Mouse (Mus musculus) hindbrain, postnatal 0 days (tissue): ENCODE results near the gene Pde7b. TPM values are rescaled to one million over a fixed set of nuclear protein-coding genes. Genes with fewer than 3 reads are reported as not detected.

Source experiments
- ATAC-seq: fragments of 200-750 bp; cut with Nextera tagmentation; 2 replicates; pipeline ENCODE4 v1.8.0; 2017; ENCODE audit warnings: mild to moderate bottlenecking, moderate TSS enrichment, moderate library complexity
- DNase-seq: peaks from one replicate; pipeline ENCODE4 v3.0.0-alpha.2; 2015; ENCODE audit warnings: low spot score
- H3K27ac ChIP-seq: fragments of 300-500 bp; sonication (generic); 2 replicates; pipeline ENCODE4 v1.5.1; 2014; ENCODE audit warnings: mild to moderate bottlenecking
- H3K27me3 ChIP-seq: fragments of 300-500 bp; sonication (generic); 2 replicates; pipeline ENCODE4 v1.6.1; 2014; ENCODE audit warnings: low read length, mixed read lengths; ENCODE audit not compliant: insufficient read depth
- H3K36me3 ChIP-seq: fragments of 300-500 bp; sonication (generic); 2 replicates; pipeline ENCODE4 v1.6.1; 2014; ENCODE audit warnings: low read length, mixed read lengths; ENCODE audit not compliant: insufficient read depth
- H3K4me1 ChIP-seq: fragments of 300-500 bp; sonication (generic); 2 replicates; pipeline ENCODE4 v1.6.1; 2014; ENCODE audit warnings: antibody characterized with exemption, low read length, mixed read lengths; ENCODE audit not compliant: insufficient read depth
- H3K4me2 ChIP-seq: fragments of 300-500 bp; sonication (generic); 2 replicates; pipeline ENCODE4 v1.6.1; 2014; ENCODE audit warnings: low read depth, mild to moderate bottlenecking, low read length, moderate library complexity, mixed read lengths
- H3K4me3 ChIP-seq: fragments of 300-500 bp; sonication (generic); 2 replicates; pipeline ENCODE4 v1.5.1; 2014; ENCODE audit warnings: low read length
- H3K9ac ChIP-seq: fragments of 300-500 bp; sonication (generic); replicated peaks from 2 replicates; pipeline ENCODE4 v1.6.1; 2014; ENCODE audit warnings: mild to moderate bottlenecking, low read length, moderate library complexity, mixed read lengths
- H3K9me3 ChIP-seq: fragments of 300-500 bp; sonication (generic); 2 replicates; pipeline ENCODE4 v1.6.1; 2016; ENCODE audit warnings: low read length, mixed read lengths
- CTCF ChIP-seq: IDR thresholded peaks from 2 replicates; pipeline ENCODE4 v1.5.1; 2016; ENCODE audit warnings: antibody characterized with exemption, control low read depth, low read depth
- WGBS: fragments of 180-500 bp; shearing (Covaris S2); extraction: QIAGEN DNeasy Blood & Tissue Kit; methylation state at CpG from one replicate; pipeline ENCODE4 v1.1.7; 2014; 5-methylcytosine and 5-hydroxymethylcytosine counted together
- polyA plus RNA-seq: library from polyadenylated mRNA; unstranded; fragments of >200 nt; fragmentation: Nextera tagmentation; extraction: Ambion mirVana; gene quantifications from 2 replicates; pipeline ENCODE4 v1.2.1, GENCODE M21; 2015
- total RNA-seq: library from RNA; depleted of rRNA; stranded (reverse); fragments of >200 nt; gene quantifications from 2 replicates; pipeline ENCODE4 v1.2.3, GENCODE M21; 2014

The Pde7b gene
- total and polyA plus RNA-seq, 2 experiments from 2014 or later: 2.3 to 7.9 TPM

DNA sequence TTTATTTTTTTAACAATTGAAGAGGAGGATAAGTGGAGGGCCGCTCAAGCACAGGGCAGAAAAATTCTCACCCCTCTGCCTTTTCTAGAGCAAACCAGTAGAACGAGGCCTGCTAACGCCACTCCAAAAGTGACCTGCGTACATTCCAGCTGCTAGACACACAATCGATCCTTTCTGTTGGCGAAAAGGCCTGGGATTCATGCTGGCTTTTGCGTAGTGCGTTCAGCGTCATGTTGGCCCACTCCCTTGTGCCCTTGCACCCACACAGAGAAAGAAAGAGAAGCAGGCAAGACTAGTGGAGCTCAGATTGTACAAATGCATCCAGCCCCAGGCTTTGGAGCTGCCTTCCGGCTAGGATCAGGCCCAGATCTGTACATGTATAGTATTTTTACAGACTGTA is 55.4 kb downstream of the Pde7b start:
- peak overlapping the region; percentile 32; the same call in 1 of the 2 replicates for H3K27ac ChIP-seq
- H3K4me1 ChIP-seq: no peaks in the 10 kb centered on the region
- TF ChIP-seq CTCF: no peak
- H3K9me3 ChIP-seq: no peaks in the 10 kb centered on the region
- H3K9ac ChIP-seq: no peak overlapping the region
- WGBS: 42% methylated on average over 10 of the region's 10 CpGs
- H3K4me2 ChIP-seq: no peak overlapping the region
- ATAC-seq: peak; percentile 83
- peak; percentile 44 for DNase-seq
- no peak overlapping the region for H3K4me3 ChIP-seq
- no peaks in the 10 kb centered on the region for H3K27me3 ChIP-seq
- H3K36me3 ChIP-seq: no peaks in the 10 kb centered on the region

DNA sequence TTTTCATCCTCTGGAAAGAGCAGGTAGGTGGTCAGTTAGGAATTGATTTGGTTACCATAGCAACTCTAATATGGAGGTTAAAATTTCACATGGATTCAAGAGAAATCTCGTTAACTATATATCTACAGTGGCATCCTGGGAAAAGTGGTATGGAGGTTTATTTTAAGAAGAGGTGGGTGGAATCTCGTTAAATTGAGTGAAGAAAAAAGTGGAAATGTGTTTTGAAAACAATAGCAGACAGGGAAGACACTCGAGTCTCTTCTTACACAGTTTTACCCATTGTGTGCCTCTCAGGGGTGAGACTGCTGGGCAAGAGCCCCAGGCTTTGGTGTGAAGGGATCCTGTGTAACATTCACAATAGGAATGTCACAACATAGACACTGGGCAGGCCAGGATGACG is 56.3 kb downstream of the Pde7b start:
- WGBS: 19% methylated on average over 4 of the region's 4 CpGs
- Histone ChIP-seq H3K27me3 (no peaks in the 10 kb centered on the region), H3K9ac (no peak overlapping the region), H3K4me3 (no peak overlapping the region), H3K27ac (no peak overlapping the region; the same call in 1 of the 2 replicates), H3K4me1 (no peaks in the 10 kb centered on the region), H3K9me3 (no peaks in the 10 kb centered on the region), H3K4me2 (no peak overlapping the region), H3K36me3 (no peaks in the 10 kb centered on the region)
- DNase-seq: no peak
- ATAC-seq: no peak
- TF ChIP-seq CTCF: no peak

DNA sequence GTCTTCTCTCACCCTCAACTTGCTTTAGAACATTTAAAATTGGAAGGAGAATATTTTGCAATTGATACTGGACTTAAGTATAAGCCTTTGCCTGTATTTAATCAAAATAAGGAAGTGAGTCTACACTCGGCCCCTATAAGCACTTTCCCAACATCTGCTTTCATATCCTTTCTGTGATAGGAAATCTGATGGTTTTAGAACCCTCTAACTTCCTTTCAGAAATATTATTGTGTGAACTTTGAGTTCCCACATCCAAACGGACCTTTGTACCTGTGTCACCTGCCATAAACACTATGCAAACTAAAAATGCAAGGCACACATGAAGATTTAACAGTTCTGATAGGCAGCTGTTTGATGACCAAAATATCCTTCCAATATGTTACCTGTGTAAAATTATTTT is 58.2 kb downstream of the Pde7b start:
- Histone ChIP-seq H3K4me3 (no peak overlapping the region), H3K9me3 (no peaks in the 10 kb centered on the region), H3K9ac (no peak overlapping the region), H3K27me3 (no peaks in the 10 kb centered on the region), H3K4me2 (no peak overlapping the region), H3K27ac (no peak overlapping the region), H3K36me3 (no peaks in the 10 kb centered on the region), H3K4me1 (no peaks in the 10 kb centered on the region)
- ATAC-seq: no peak
- no peak for DNase-seq
- 76% methylated on average over 2 of the region's 2 CpGs for WGBS
- TF ChIP-seq CTCF: no peak

DNA sequence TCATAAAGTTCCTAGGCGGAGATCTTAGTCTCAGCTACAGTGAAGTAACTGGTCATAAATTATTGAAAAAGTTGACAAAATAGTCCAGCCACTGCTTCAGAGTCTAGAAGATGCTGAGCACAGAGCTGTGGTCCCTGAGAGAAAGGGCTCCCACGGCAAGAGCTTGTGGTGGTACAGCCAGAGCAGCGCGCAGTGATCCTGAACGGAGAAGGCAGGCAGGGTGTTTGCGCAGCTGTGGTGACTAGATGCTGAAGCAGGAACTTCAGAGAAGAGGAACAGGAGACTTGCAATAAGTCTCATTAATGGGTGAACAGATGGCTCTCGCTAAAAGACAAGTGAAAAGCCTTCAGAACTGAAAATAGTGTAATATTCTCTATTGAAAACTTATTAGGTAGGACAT is 61.9 kb downstream of the Pde7b start:
- no peaks in the 10 kb centered on the region for H3K9me3 ChIP-seq

DNA sequence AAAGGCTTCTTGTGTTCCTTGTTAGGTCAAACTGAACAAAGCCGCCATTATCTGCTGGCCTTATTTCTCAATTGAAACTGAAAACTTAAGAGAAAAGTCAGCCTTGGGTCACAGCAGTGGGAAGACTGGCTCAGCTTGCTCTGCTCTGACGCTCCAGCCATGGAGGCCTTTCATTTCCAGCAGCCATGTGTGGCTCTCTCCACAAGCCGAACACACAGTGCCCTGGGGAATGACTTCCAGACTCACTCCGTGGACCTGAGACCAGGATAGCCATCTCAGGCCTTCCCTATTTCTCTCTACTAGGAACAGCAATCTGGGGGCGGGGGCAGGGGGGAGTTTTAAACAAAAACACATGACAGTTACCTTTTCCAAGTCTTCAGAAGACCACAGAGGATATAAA is 63.2 kb downstream of the Pde7b start:
- H3K27ac ChIP-seq: no peak overlapping the region
- no peak overlapping the region for H3K4me2 ChIP-seq
- H3K4me1 ChIP-seq: no peaks in the 10 kb centered on the region
- WGBS: 77% methylated on average over 5 of the region's 5 CpGs
- DNase-seq: no peak
- no peak overlapping the region for H3K4me3 ChIP-seq
- no peaks in the 10 kb centered on the region for H3K36me3 ChIP-seq
- H3K9me3 ChIP-seq: no peaks in the 10 kb centered on the region
- no peak overlapping the region for H3K9ac ChIP-seq
- ATAC-seq: no peak
- no peaks in the 10 kb centered on the region for H3K27me3 ChIP-seq
- no peak for TF ChIP-seq CTCF

More for the DNA sequence above, 61.9 kb downstream of the Pde7b start:
- WGBS: 83% methylated on average over 7 of the region's 7 CpGs
- no peak overlapping the region for H3K4me2 ChIP-seq
- no peak overlapping the region for H3K27ac ChIP-seq
- TF ChIP-seq CTCF: no peak
- H3K27me3 ChIP-seq: no peaks in the 10 kb centered on the region
- H3K36me3 ChIP-seq: no peaks in the 10 kb centered on the region
- no peaks in the 10 kb centered on the region for H3K4me1 ChIP-seq
- no peak overlapping the region for H3K4me3 ChIP-seq
- DNase-seq (no peak), ATAC-seq (no peak)
- no peak overlapping the region for H3K9ac ChIP-seq

DNA sequence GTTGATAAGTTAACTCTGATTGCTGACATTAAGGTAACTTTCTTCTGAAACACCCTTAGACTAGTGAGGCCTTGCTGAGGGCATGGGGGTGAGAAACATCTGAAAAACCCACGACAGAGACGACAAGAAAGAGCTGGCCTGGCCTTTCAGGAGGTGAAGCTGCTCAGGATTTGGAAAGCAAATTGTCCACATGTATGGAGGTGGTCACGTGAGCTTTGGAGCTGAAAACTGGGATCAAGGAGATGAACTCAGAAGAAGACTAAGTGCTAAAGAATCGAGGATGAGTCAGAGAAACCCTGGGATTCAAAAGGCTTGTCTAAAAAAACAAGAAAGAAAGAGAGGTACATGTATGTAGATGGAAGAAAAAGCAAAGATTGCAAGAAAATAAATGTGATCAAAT is 65.2 kb downstream of the Pde7b start:
- H3K9ac ChIP-seq: no peak overlapping the region
- H3K36me3 ChIP-seq: no peaks in the 10 kb centered on the region
- 73% methylated on average over 4 of the region's 4 CpGs for WGBS
- no peak overlapping the region for H3K4me3 ChIP-seq
- H3K4me2 ChIP-seq: no peak overlapping the region
- DNase-seq (no peak), ATAC-seq (no peak)
- no peaks in the 10 kb centered on the region for H3K9me3 ChIP-seq
- H3K27ac ChIP-seq: no peak overlapping the region
- no peaks in the 10 kb centered on the region for H3K27me3 ChIP-seq
- no peaks in the 10 kb centered on the region for H3K4me1 ChIP-seq
- no peak for TF ChIP-seq CTCF

DNA sequence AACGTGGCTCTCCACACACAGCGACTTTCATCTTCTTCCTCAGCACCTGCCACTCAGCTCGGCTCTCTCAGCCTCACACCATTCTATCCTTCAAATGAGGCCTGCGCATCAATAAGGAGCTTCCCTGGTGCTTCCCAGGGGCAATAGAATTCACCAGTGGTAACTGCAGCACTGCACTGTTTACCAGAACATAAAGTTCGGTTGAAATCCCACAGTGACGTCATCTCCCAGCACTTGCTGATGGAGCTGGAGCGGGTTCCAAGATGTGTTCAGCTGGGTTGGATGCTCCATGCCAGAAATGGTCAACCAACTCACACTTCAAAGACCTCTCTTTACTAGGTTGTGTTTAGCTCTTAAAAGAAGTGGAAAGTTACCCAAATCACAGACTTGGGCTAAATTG is 65.6 kb downstream of the Pde7b start:
- no peak for TF ChIP-seq CTCF
- Histone ChIP-seq H3K4me2 (no peak overlapping the region), H3K27me3 (no peaks in the 10 kb centered on the region), H3K4me1 (no peaks in the 10 kb centered on the region), H3K27ac (no peak overlapping the region), H3K4me3 (no peak overlapping the region), H3K9ac (no peak overlapping the region), H3K36me3 (no peaks in the 10 kb centered on the region), H3K9me3 (no peaks in the 10 kb centered on the region)
- ATAC-seq (no peak), DNase-seq (no peak)
- WGBS: 74% methylated on average over 7 of the region's 7 CpGs
